ENCODE assay signal across 9 mouse cellular contexts in the genomic region with DNA sequence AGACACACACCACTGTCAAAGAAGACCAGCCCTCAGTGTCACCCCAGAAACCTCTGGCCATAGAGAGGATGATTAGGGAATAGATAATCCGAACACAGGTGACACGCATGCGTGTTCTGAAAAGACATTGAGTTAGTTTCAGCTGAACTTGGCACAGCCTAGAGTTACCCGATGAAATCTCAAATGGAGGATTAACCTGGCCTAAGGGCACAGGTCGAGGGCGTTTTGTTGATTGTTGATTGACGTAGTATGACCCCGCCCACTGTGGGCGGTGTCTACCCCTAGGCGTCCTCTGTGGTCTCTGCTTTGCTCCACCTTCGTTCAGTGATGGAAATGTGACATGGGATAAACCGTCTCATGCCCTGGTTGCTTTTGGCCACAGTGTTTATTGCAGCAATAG. TPM values are rescaled to one million over a fixed set of nuclear protein-coding genes. Genes with fewer than 3 reads are reported as not detected.
DNase-seq lines count a peak whose midpoint lies in the region; ATAC-seq and TF ChIP-seq lines count a peak whose summit lies in the region.
"Had no signal": no experiment of that assay in that cellular context is flagged by ENCODE, and none has a peak within 500 bp of the region (broad histone marks: within the 10 kb centered on the region; RNA-seq: fewer than 3 reads in every experiment).

No protein-coding gene starts in this region.

- peak; percentile 33 for DNase-seq in embryo, embryonic 10 days (ENCODE audit: low spot score)
- no peak for DNase-seq in embryo, embryonic 9.5 days (ENCODE audit: extremely low spot score)
- peak; percentile 52 for DNase-seq in CH12.LX (ENCODE audit: extremely low read depth)
- peak; percentile 64 for DNase-seq in retina, postnatal 1 day
- no peak for DNase-seq in right cerebral cortex, postnatal 14 days
- DNase-seq in urinary bladder, postnatal 4 days (ENCODE audit: low spot score in 2 of 2), result no peak

- H3K27me3 ChIP-seq in CH12.LX (replicated peaks), result peaks cover 82% of the 10 kb centered on the region
- peaks cover 27% of the 10 kb centered on the region for H3K27me3 ChIP-seq in forebrain, embryonic 12.5 days
- H3K27me3 ChIP-seq in limb, embryonic 13.5 days, result peaks cover 57% of the 10 kb centered on the region

- no peak for TF ChIP-seq RAD21 in CH12.LX (IDR thresholded peaks at IDR 0.05; ENCODE audit: low read depth, low read length)

- TF ChIP-seq POLR2A in CH12.LX (IDR thresholded peaks at IDR 0.05; ENCODE audit: low read depth, low read length), result no peak

- H3K36me3 ChIP-seq in CH12.LX (replicated peaks in 1 of 2; ENCODE audit: control insufficient read depth in 1 of 2, insufficient read depth in 1 of 2, low read length in 1 of 2), result no peaks in the 10 kb centered on the region
- H3K36me3 ChIP-seq in forebrain, embryonic 12.5 days (replicated peaks), result no peaks in the 10 kb centered on the region
- no peaks in the 10 kb centered on the region for H3K36me3 ChIP-seq in limb, embryonic 13.5 days

- peak overlapping the region; percentile 90 for H3K4me2 ChIP-seq in CH12.LX (ENCODE audit: insufficient read depth, low read depth, poor library complexity, severe bottlenecking)
- H3K4me2 ChIP-seq in forebrain, embryonic 12.5 days, result peak overlapping the region; percentile 36
- H3K4me2 ChIP-seq in limb, embryonic 13.5 days (replicated peaks), result peak overlapping the region; percentile 25

- no peak overlapping the region for H3K27ac ChIP-seq in CH12.LX (ENCODE audit: insufficient read depth, low read depth)
- no peak overlapping the region for H3K27ac ChIP-seq in forebrain, embryonic 12.5 days
- no peak overlapping the region for H3K27ac ChIP-seq in limb, embryonic 13.5 days

- H3K4me3 ChIP-seq in CH12.LX (replicated peaks in 1 of 3; ENCODE audit: low read depth in 2 of 3, low read length in 2 of 3, poor library complexity in 1 of 3), result no peak overlapping the region
- H3K4me3 ChIP-seq in forebrain, embryonic 12.5 days (replicated peaks), result no peak overlapping the region; the same call in 1 of the 2 replicates
- no peak overlapping the region for H3K4me3 ChIP-seq in limb, embryonic 13.5 days

- no peak overlapping the region for H3K9ac ChIP-seq in CH12.LX (ENCODE audit: insufficient read depth, low read depth)
- H3K9ac ChIP-seq in forebrain, embryonic 12.5 days, result no peak overlapping the region
- no peak overlapping the region; the same call in 1 of the 2 replicates for H3K9ac ChIP-seq in limb, embryonic 13.5 days

- no peak for TF ChIP-seq CTCF in CH12.LX (conservative IDR thresholded peaks at IDR 0.05 in 1 of 2, IDR thresholded peaks at IDR 0.05 in 1 of 2; ENCODE audit: low read depth in 2 of 2, low read length in 2 of 2)

- peaks cover 11 to 18% of the 10 kb centered on the region in 2 experiments for H3K4me1 ChIP-seq in CH12.LX (ENCODE audit: control insufficient read depth in 1 of 2, insufficient read depth in 2 of 2)
- peaks cover 27% of the 10 kb centered on the region for H3K4me1 ChIP-seq in forebrain, embryonic 12.5 days
- H3K4me1 ChIP-seq in limb, embryonic 13.5 days, result peaks cover 6% of the 10 kb centered on the region

- no peaks in the 10 kb centered on the region for H3K79me2 ChIP-seq in CH12.LX (replicated peaks; ENCODE audit: control insufficient read depth, extremely low read depth, insufficient read depth, poor library complexity, severe bottlenecking)

- dilution Hi-C loops in CH12.LX (cut with MboI; ENCODE audit: extremely low pct_ligation_motif_present, extremely low pct_unique_long_range_greater_than_20kb, low sequenced_read_pairs), result no loop called here

- TF ChIP-seq EP300 in CH12.LX (IDR thresholded peaks at IDR 0.05; ENCODE audit: low read length), result no peak

- peaks cover 2% of the 10 kb centered on the region for H3K9me3 ChIP-seq in CH12.LX (replicated peaks; ENCODE audit: low read length)
- H3K9me3 ChIP-seq in forebrain, embryonic 12.5 days, result no peaks in the 10 kb centered on the region
- H3K9me3 ChIP-seq in limb, embryonic 13.5 days, result no peaks in the 10 kb centered on the region

- in situ Hi-C loops in CH12.LX (cut with MboI; ENCODE audit: low pct_ligation_motif_present, low pct_unique_long_range_greater_than_20kb, low sequenced_read_pairs), result no loop called here

- peak; percentile 15; the same call in 1 of the 2 replicates for ATAC-seq in forebrain, embryonic 12.5 days (ENCODE audit: low FRiP score)
- no peak for ATAC-seq in limb, embryonic 13.5 days (ENCODE audit: low FRiP score, low read depth)

- 14% methylated on average over 12 of the region's 12 CpGs for WGBS in forebrain, embryonic 12.5 days
- whole genome bisulfite sequencing in limb, embryonic 13.5 days, result 16% methylated on average over 12 of the region's 12 CpGs

TF ChIP-seq in CH12.LX, 34 proteins besides CTCF, POLR2A, EP300 and RAD21:
- TF ChIP-seq ZMIZ1 (IDR thresholded peaks at IDR 0.05; ENCODE audit: low read depth, low read length), result no peak
- peak; percentile 60 for TF ChIP-seq NRF1 (IDR thresholded peaks at IDR 0.05; ENCODE audit: low read depth, low read length)

RNA-seq across cellular contexts. Expression of a gene that starts 12.1 kb away (rescaled TPM):
- total RNA-seq in CH12.LX (2012; rRNA removed) (not detected in 2 replicates), CH12.LX (2014; rRNA removed) (not detected in 2 replicates)
- polyA plus RNA-seq in CH12.LX (2012; ENCODE audit: insufficient read length, low read depth), result not detected in 2 replicates
- not detected in 2 replicates for polyA plus RNA-seq in forebrain, embryonic 12.5 days (2016; fragmentation: Nextera tagmentation; extraction: Ambion mirVana)
- not detected in 2 replicates for polyA plus RNA-seq in limb, embryonic 13.5 days (2015; fragmentation: Nextera tagmentation; extraction: Ambion mirVana)
- total RNA-seq: hematopoietic stem cell, adult 5-6 weeks had no signal

RNA-seq across cellular contexts. Expression of a gene that starts 46.8 kb away (rescaled TPM):
- total RNA-seq in CH12.LX (2012; rRNA removed) (10.9 and 15.5 TPM in 2 replicates), CH12.LX (2014; rRNA removed) (2.6 and 2.8 TPM in 2 replicates)
- 3.6 and 3.9 TPM in 2 replicates for polyA plus RNA-seq in CH12.LX (2012; ENCODE audit: insufficient read length, low read depth)
- polyA plus RNA-seq in forebrain, embryonic 12.5 days (2016; fragmentation: Nextera tagmentation; extraction: Ambion mirVana), result 84.2 and 89.3 TPM in 2 replicates
- 62.8 and 66.7 TPM in 2 replicates for polyA plus RNA-seq in limb, embryonic 13.5 days (2015; fragmentation: Nextera tagmentation; extraction: Ambion mirVana)

Comparison
In these comparisons a context has a peak if more than half of its experiments do, and no peak if none do; other contexts are left out.
1. DNase-seq: peak in embryo, embryonic 10 days (single experiment), CH12.LX (single experiment) and retina, postnatal 1 day (single experiment); none in embryo, embryonic 9.5 days (single experiment), right cerebral cortex, postnatal 14 days (single experiment) and urinary bladder, postnatal 4 days (0 of 2).
2. H3K4me2 ChIP-seq: peak in every context shown above with its lines; median percentile 90 in CH12.LX; 36 in forebrain, embryonic 12.5 days; 25 in limb, embryonic 13.5 days.
3. RNA of a gene that starts 46.8 kb away (polyA plus RNA-seq): 84.2 to 89.3 TPM in forebrain, embryonic 12.5 days and 62.8 to 66.7 TPM in limb, embryonic 13.5 days; 3.6 to 3.9 TPM in CH12.LX; every median in the first group is over 10 times any median in the second.